Mouse (Mus musculus) midbrain, postnatal 0 days (tissue): ENCODE results near the gene Akap13. TPM values are rescaled to one million over a fixed set of nuclear protein-coding genes. Genes with fewer than 3 reads are reported as not detected.

ENCODE experiments used
- ATAC-seq: fragments of 200-750 bp; cut with Nextera tagmentation; 2 replicates; pipeline ENCODE4 v1.8.0; 2017; ENCODE audit warnings: moderate number of reproducible peaks, mild to moderate bottlenecking, moderate TSS enrichment, moderate library complexity; ENCODE audit not compliant: low FRiP score
- DNase-seq: peaks from one replicate; pipeline ENCODE4 v3.0.0-alpha.2; 2015; ENCODE audit warnings: low spot score
- H3K27ac ChIP-seq: fragments of 300-500 bp; sonication (generic); 2 replicates; pipeline ENCODE4 v1.5.1; 2014; ENCODE audit warnings: low read depth, mild to moderate bottlenecking, low read length, mixed read lengths
- H3K27me3 ChIP-seq: fragments of 300-500 bp; sonication (generic); 2 replicates; pipeline ENCODE4 v1.6.1; 2014; ENCODE audit warnings: low read length, control low read depth, mixed read lengths; ENCODE audit not compliant: insufficient read depth
- H3K36me3 ChIP-seq: fragments of 300-500 bp; sonication (generic); 2 replicates; pipeline ENCODE4 v1.6.1; 2014; ENCODE audit warnings: low read length, control low read depth, mixed read lengths; ENCODE audit not compliant: insufficient read depth
- H3K4me1 ChIP-seq: fragments of 300-500 bp; sonication (generic); 2 replicates; pipeline ENCODE4 v1.6.1; 2014; ENCODE audit warnings: mild to moderate bottlenecking, control low read depth, antibody characterized with exemption, low read length, mixed read lengths; ENCODE audit not compliant: insufficient read depth
- H3K4me2 ChIP-seq: fragments of 300-500 bp; sonication (generic); 2 replicates; pipeline ENCODE4 v1.6.1; 2014; ENCODE audit warnings: low read depth, mild to moderate bottlenecking, low read length, mixed read lengths; ENCODE audit not compliant: poor library complexity, severe bottlenecking
- H3K4me3 ChIP-seq: fragments of 300-500 bp; sonication (generic); 2 replicates; pipeline ENCODE4 v1.5.1; 2014; ENCODE audit warnings: low read depth, mild to moderate bottlenecking, low read length, moderate library complexity
- H3K9ac ChIP-seq: fragments of 300-500 bp; sonication (generic); replicated peaks from 2 replicates; pipeline ENCODE4 v1.6.1; 2014; ENCODE audit warnings: mild to moderate bottlenecking, low read length, moderate library complexity, mixed read lengths; ENCODE audit not compliant: poor library complexity, severe bottlenecking
- H3K9me3 ChIP-seq: fragments of 300-500 bp; sonication (generic); 2 replicates; pipeline ENCODE4 v1.6.1; 2016; ENCODE audit warnings: low read length, control low read depth
- CTCF ChIP-seq: IDR thresholded peaks from 2 replicates; pipeline ENCODE4 v1.5.1; 2016; ENCODE audit warnings: antibody characterized with exemption, mild to moderate bottlenecking
- WGBS: fragments of 180-500 bp; shearing (Covaris S2); extraction: QIAGEN DNeasy Blood & Tissue Kit; methylation state at CpG from one replicate; pipeline ENCODE4 v1.1.7; 2014; 5-methylcytosine and 5-hydroxymethylcytosine counted together
- polyA plus RNA-seq: library from polyadenylated mRNA; unstranded; fragments of >200 nt; fragmentation: Nextera tagmentation; extraction: Ambion mirVana; gene quantifications from 2 replicates; pipeline ENCODE4 v1.2.1, GENCODE M21; 2015
- total RNA-seq: library from RNA; depleted of rRNA; stranded (reverse); fragments of >200 nt; gene quantifications from 2 replicates; pipeline ENCODE4 v1.2.3, GENCODE M21; 2014

Gene Akap13
- total and polyA plus RNA-seq, 2 experiments from 2014 or later = 11.7 to 24.6 TPM

DNA sequence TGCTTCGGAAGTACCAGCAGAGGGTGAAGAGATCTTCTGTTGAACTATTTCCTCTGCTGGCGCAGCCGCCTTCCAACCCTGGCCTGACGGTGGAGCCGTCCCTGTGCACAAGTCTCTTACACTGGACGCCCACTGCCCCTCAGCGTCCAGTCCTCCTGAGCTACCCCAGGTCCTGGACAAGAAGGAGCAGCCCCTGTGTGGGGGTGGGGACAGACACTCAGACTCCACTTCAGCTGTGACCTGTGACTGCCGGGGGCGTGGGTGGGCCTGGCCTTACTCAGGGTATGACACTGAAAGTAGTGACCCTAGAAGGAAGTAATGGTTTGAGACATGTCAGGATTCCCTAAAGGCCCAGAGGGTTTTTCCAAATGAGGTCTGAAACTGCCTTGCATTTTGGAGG lies 295.2 kb downstream of the Akap13 start:
- peaks cover 11% of the 10 kb centered on the region; the same call in 1 of the 2 replicates for H3K36me3 ChIP-seq
- 93% methylated on average over 9 of the region's 9 CpGs for WGBS
- 0 out of 2 replicates have a peak, but pooled peaks have one; percentile 2 for TF ChIP-seq CTCF
- no peak overlapping the region for H3K4me2 ChIP-seq
- H3K4me1 ChIP-seq = no peaks in the 10 kb centered on the region
- no peak overlapping the region for H3K4me3 ChIP-seq
- no peaks in the 10 kb centered on the region for H3K27me3 ChIP-seq
- no peak for DNase-seq
- H3K9me3 ChIP-seq = no peaks in the 10 kb centered on the region
- no peak overlapping the region for H3K27ac ChIP-seq
- H3K9ac ChIP-seq = no peak overlapping the region
- ATAC-seq = no peak

GRCm38 (mm10) chr7:75751161-75751803 lies 295.9 kb downstream of the Akap13 start:
- Histone ChIP-seq H3K4me1 (no peaks in the 10 kb centered on the region), H3K36me3 (peaks cover 11% of the 10 kb centered on the region; the same call in 1 of the 2 replicates), H3K27ac (no peak overlapping the region), H3K4me3 (no peak overlapping the region), H3K9ac (no peak overlapping the region), H3K4me2 (no peak overlapping the region), H3K27me3 (no peaks in the 10 kb centered on the region), H3K9me3 (no peaks in the 10 kb centered on the region)
- no peak for TF ChIP-seq CTCF
- ATAC-seq = no peak
- WGBS = 88% methylated on average over 14 of the region's 14 CpGs
- DNase-seq = no peak

DNA sequence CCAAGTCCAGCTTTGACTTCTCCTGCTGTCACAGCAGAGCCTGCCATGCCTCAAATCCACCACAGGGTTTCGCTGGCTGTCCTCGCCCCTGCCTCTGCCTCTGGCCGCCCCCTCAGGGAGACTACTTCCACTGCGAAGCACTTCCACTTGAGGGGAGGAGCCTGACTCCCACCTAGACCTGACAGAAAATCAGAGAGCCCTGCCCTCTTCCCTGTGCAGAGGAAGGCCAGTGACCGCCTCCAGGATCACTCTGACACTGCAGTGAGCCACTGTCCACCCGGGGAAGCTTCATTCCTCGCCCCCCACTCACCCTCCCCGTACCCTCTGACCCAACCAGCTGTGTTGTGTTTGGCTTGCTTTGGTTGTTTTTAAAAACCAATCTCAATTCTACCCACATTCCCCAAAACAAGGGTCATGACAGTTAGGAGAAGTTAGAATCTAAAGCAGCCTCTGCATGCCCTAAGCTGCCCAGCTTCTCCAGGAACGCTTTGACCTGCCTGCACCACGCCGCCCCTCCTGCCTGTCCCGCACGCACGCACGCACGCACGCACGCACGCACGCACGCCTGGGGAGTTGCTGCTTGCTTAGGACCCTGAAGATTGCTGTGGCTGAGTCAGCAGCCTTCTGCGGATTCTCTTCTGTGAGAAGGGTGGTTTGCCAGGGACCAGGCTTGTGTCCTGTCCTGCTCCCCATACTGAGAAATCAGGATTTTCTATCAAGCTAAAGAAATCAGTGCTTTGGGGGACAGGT lies 297.3 kb downstream of the Akap13 start:
- no peak for ATAC-seq
- 69% methylated on average over 22 of the region's 22 CpGs for WGBS
- H3K27ac ChIP-seq = no peak overlapping the region

DNA sequence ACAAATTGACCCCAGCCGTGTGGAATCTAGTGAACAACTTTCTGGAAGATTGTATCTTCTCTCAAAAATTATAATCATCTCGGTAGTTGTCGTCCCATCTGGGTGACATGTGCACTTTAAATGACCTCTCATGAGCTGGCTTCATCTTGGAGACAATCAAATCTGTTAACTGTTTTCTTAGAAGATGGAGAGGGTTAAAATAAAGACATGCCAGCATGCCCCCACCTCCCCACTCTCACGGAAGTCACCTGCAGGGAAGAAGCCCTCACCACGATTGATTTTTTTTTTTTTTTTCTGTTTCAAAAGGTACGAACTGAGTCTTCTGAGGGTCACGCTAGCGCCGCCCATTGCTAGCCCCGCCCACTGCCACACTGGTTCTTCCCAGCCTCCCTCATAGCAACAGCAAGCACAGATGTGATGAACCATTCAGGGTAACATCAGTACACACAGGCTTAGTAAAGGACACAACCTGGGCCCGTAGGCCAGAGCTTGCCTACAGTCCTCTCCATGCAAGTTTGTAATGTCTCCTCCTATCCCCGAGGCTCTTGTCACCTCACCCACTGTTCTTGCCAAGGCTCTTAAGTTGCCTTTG lies 298.0 kb downstream of the Akap13 start:
- no peak overlapping the region for H3K4me2 ChIP-seq
- 53% methylated on average over 12 of the region's 12 CpGs for WGBS
- DNase-seq = no peak
- peaks cover 11% of the 10 kb centered on the region; the same call in 1 of the 2 replicates for H3K36me3 ChIP-seq
- no peaks in the 10 kb centered on the region for H3K27me3 ChIP-seq
- no peak overlapping the region for H3K9ac ChIP-seq
- H3K4me3 ChIP-seq = no peak overlapping the region
- TF ChIP-seq CTCF = no peak
- H3K27ac ChIP-seq = no peak overlapping the region
- no peak for ATAC-seq
- no peaks in the 10 kb centered on the region for H3K4me1 ChIP-seq
- no peaks in the 10 kb centered on the region for H3K9me3 ChIP-seq

More for the DNA sequence above, 297.3 kb downstream of the Akap13 start:
- Histone ChIP-seq H3K9ac (no peak overlapping the region), H3K27me3 (no peaks in the 10 kb centered on the region), H3K4me1 (no peaks in the 10 kb centered on the region), H3K9me3 (no peaks in the 10 kb centered on the region), H3K36me3 (peaks cover 11% of the 10 kb centered on the region; the same call in 1 of the 2 replicates), H3K4me2 (no peak overlapping the region), H3K4me3 (no peak overlapping the region)
- peak; percentile 45 for TF ChIP-seq CTCF
- DNase-seq = peak; percentile 21

DNA sequence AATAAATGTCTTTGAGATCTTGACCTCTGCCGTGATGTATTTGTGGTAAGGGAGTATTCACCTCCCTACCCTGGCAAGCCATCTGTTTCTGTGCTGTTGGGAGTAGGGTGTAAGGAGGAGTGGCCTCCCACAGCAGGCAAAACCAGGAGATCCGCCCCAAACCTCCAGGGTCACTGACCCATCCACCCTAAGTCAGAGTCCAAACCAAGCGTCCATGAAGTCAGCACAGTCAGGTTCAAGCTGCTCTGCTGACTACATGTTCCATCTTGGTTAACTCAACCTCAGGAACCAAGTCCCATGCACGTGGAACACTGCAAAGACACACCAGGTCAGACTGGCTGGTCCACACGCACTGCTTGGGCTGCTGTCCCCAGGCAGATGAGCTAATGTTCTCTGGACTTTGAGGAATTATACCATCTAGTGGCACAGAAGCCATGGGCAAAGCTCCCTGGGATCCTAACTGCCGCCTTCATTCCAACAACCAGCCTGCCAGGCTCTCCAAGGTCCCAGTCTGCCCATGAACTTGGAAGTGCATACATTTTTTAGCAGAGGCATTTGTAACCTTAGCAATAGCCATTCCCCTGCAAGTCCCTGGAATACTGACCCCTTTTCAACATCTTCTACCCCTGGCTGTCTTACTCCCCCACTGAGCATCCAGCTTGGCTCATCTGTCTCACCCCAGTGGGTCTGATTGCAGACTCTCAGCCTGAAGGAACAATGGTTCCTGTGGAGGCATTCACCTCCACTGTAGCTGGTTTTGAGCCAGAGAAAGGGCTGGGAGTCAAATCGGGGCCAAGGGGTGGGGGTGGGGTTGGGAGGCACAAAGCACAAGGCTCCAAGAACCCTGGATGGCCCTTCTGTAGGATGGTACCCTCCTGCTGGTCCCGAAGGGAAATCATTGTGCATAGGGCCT lies 299.5 kb downstream of the Akap13 start:
- 38% methylated on average over 8 of the region's 8 CpGs for WGBS
- TF ChIP-seq CTCF = no peak
- DNase-seq (peak; percentile 65), ATAC-seq (peak; percentile 60)
- Histone ChIP-seq H3K9me3 (no peaks in the 10 kb centered on the region), H3K27me3 (no peaks in the 10 kb centered on the region), H3K4me3 (no peak overlapping the region), H3K4me2 (no peak overlapping the region), H3K27ac (peak overlapping the region; percentile 26; the same call in 1 of the 2 replicates), H3K36me3 (peaks cover 6% of the 10 kb centered on the region; the same call in 1 of the 2 replicates), H3K4me1 (no peaks in the 10 kb centered on the region), H3K9ac (no peak overlapping the region)
